Mouse (Mus musculus): ENCODE results near the gene Ly6g6d.
"Not testable (repeated sequence)": the region's sequence is repeated elsewhere in the genome, so short reads cannot be mapped to it uniquely, and the experiment has no call there.

DNA sequence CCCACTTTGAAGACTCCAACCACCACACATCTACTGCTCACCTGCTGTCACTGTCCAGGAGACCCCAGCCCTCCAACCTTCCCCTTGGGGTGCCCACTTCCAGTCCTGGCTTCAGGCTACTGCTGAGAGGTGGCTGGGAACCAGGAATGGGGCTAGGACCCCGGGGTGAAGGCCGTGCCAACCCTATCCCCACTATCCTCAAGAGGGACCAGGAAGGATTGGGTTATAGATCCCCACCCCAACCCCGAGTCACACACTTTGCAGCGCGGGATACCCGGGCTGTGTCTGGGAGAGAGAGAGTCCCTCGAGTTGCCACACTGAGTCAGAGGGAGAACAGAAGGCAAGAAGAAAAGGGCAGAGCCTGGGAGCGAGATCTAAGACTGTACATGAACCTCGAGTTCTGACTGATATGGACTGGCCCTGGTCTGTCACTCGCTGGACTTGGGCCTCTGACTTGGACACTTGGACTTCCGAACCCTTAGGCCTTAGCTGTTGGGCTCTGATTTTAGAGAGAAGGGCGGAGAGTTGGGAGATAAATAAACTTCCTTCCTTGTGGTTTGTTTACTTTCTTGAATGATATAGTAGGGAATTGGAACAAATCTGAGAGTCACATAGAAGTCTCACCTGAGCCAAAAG, 46.5 kb upstream of the Ly6g6d start:
- not testable (repeated sequence) for TF ChIP-seq CTCF (conservative IDR thresholded peaks at IDR 0.05; ENCODE audit: insufficient read depth, insufficient read length, low read depth, low read length); POLR2A (IDR thresholded peaks at IDR 0.05; ENCODE audit: low read depth, low read length)

All from kidney, adult 2 months (tissue).